ENCODE assay signal across 8 mouse cellular contexts in the genomic region with DNA sequence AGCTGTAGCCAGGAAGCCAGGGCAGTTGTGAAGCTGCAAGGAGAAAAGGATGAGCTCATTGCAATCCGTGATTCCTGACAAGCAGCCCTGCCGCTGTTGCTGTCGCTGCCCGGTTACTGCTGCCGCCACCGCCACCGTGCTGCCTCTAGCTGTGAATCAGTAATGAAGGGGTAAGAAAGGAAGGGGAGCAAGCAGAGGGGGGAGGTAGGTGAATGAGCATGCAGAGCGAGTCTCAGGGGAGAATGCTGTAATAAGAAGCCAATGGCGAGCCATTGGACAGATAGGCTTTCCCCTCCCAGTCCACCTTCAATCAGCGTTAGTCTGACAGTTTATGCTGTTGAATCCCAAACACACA.
A peak's percentile ranks its signal among the peaks of the same experiment; 100 is the strongest.
DNase-seq lines count a peak whose midpoint lies in the region; ATAC-seq and TF ChIP-seq lines count a peak whose summit lies in the region.

No protein-coding gene starts in this region.

- H3K27me3 ChIP-seq in forebrain, embryonic 13.5 days, result no peaks in the 10 kb centered on the region
- no peaks in the 10 kb centered on the region for H3K27me3 ChIP-seq in lung, embryonic 14.5 days (ENCODE audit: insufficient read depth, low read length)

- DNase-seq in ES-E14 (ENCODE audit: low read depth, low spot score), result no peak
- peak; percentile 16 to 24 for DNase-seq in heart, postnatal 36 days
- peak; percentile 79 for DNase-seq in layer of hippocampus, adult 8-10 months (ENCODE audit: low spot score in 2 of 2)
- peak; percentile 76 for DNase-seq in lung, embryonic 14.5 days
- DNase-seq in retina, postnatal 1 day, result peak; percentile 80
- no peak for DNase-seq in thymus, postnatal 36 days

- peak overlapping the region in 1 of 2 experiments; percentile 20; a peak in 1 of 4 replicates for H3K4me3 ChIP-seq in ES-E14 (ENCODE audit: insufficient read depth in 1 of 2, low read depth in 1 of 2, low read length in 2 of 2, poor library complexity in 1 of 2, severe bottlenecking in 1 of 2)
- H3K4me3 ChIP-seq in brown adipose tissue, adult 24 weeks (ENCODE audit: insufficient read depth, low read depth, low read length), result peak overlapping the region; percentile 48
- H3K4me3 ChIP-seq in forebrain, embryonic 13.5 days, result peak overlapping the region; percentile 43
- H3K4me3 ChIP-seq in lung, embryonic 14.5 days (ENCODE audit: low read depth, low read length), result peak overlapping the region; percentile 34

- peaks cover 0 to 3% of the 10 kb centered on the region in 2 experiments; a peak in 1 of 4 replicates for H3K4me1 ChIP-seq in ES-E14 (ENCODE audit: control insufficient read depth in 2 of 2, insufficient read depth in 2 of 2, low read length in 2 of 2, poor library complexity in 1 of 2)
- no peaks in the 10 kb centered on the region for H3K4me1 ChIP-seq in brown adipose tissue, adult 24 weeks (ENCODE audit: control insufficient read depth, insufficient read depth, insufficient read length, low read length)
- H3K4me1 ChIP-seq in forebrain, embryonic 13.5 days, result peaks cover 17% of the 10 kb centered on the region; the same call in 1 of the 2 replicates
- H3K4me1 ChIP-seq in lung, embryonic 14.5 days (ENCODE audit: insufficient read depth), result 0 out of 2 replicates have a peak, but pooled peaks cover 2% of the 10 kb centered on the region

- no peaks in the 10 kb centered on the region for H3K9me3 ChIP-seq in ES-E14 (ENCODE audit: control insufficient read depth, insufficient read depth, low read depth, low read length)
- no peaks in the 10 kb centered on the region for H3K9me3 ChIP-seq in forebrain, embryonic 13.5 days (replicated peaks)
- no peaks in the 10 kb centered on the region for H3K9me3 ChIP-seq in lung, embryonic 14.5 days (ENCODE audit: low read depth, low read length)

- peak overlapping the region; percentile 3; the same call in 1 of the 2 replicates for H3K9ac ChIP-seq in ES-E14 (ENCODE audit: insufficient read depth, low read depth, low read length, poor library complexity, severe bottlenecking)
- peak overlapping the region; percentile 70 for H3K9ac ChIP-seq in forebrain, embryonic 13.5 days
- H3K9ac ChIP-seq in lung, embryonic 14.5 days, result peak overlapping the region; percentile 41

- H3K27ac ChIP-seq in ES-E14 (ENCODE audit: insufficient read depth, low read depth, low read length, poor library complexity, severe bottlenecking), result no peak overlapping the region
- H3K27ac ChIP-seq in brown adipose tissue, adult 24 weeks (replicated peaks; ENCODE audit: low read depth, low read length), result no peak overlapping the region
- H3K27ac ChIP-seq in forebrain, embryonic 13.5 days, result peak overlapping the region; percentile 88
- H3K27ac ChIP-seq in lung, embryonic 14.5 days (ENCODE audit: low read depth), result no peak overlapping the region

- in situ Hi-C loops in ES-E14 (cut with MboI; ENCODE audit: low sequenced_read_pairs in 2 of 2, unreplicated experiment in 2 of 2), result no loop called here

- ATAC-seq in forebrain, embryonic 13.5 days, result peak; percentile 96
- peak; percentile 82 for ATAC-seq in lung, embryonic 14.5 days (ENCODE audit: insufficient read depth)

- peak overlapping the region; percentile 64 for H3K4me2 ChIP-seq in forebrain, embryonic 13.5 days
- H3K4me2 ChIP-seq in lung, embryonic 14.5 days, result peak overlapping the region; percentile 60

- WGBS in forebrain, embryonic 13.5 days, result 0% methylated on average over 10 of the region's 10 CpGs
- WGBS in lung, embryonic 14.5 days, result 0% methylated on average over 10 of the region's 10 CpGs

- intact Hi-C loops in heart, postnatal 36 days (cut with DNase I), result no loop called here

- TF ChIP-seq CTCF in lung, embryonic 14.5 days (IDR thresholded peaks at IDR 0.05; ENCODE audit: low read depth), result no peak

- H3K36me3 ChIP-seq in ES-E14 (ENCODE audit: control insufficient read depth, insufficient read depth, low read length, poor library complexity, severe bottlenecking), result no peaks in the 10 kb centered on the region
- H3K36me3 ChIP-seq in forebrain, embryonic 13.5 days (ENCODE audit: poor library complexity, severe bottlenecking), result no peaks in the 10 kb centered on the region
- H3K36me3 ChIP-seq in lung, embryonic 14.5 days (ENCODE audit: insufficient read depth), result no peaks in the 10 kb centered on the region

TF ChIP-seq in ES-E14, 5 proteins besides CTCF, POLR2A, EP300 and RAD21:
- no peak for TF ChIP-seq ZC3H11A (IDR thresholded peaks at IDR 0.05; ENCODE audit: borderline replicate concordance, low read depth, low read length)
- no peak for TF ChIP-seq CHD2 (IDR thresholded peaks at IDR 0.05; ENCODE audit: low read depth, low read length)
- TF ChIP-seq HCFC1 (IDR thresholded peaks at IDR 0.05; ENCODE audit: borderline replicate concordance, insufficient read depth, low read length), result no peak
- TF ChIP-seq ZNF384 (IDR thresholded peaks at IDR 0.05; ENCODE audit: low read depth, low read length), result no peak
- TF ChIP-seq MAFK (IDR thresholded peaks at IDR 0.05; ENCODE audit: insufficient read depth, low read depth, low read length), result no peak

Comparison
In these comparisons a context has a peak if more than half of its experiments do, and no peak if none do; other contexts are left out.
1. DNase-seq: peak in heart, postnatal 36 days (2 of 2), layer of hippocampus, adult 8-10 months (2 of 2), lung, embryonic 14.5 days (single experiment) and retina, postnatal 1 day (single experiment); none in ES-E14 (single experiment) and thymus, postnatal 36 days (0 of 2).
2. H3K9ac ChIP-seq: peak in every context shown above with its lines; median percentile 70 in forebrain, embryonic 13.5 days; 41 in lung, embryonic 14.5 days; 3 in ES-E14.